Mouse (Mus musculus): Measurements from ENCODE around the gene Ryr3.

Gene Ryr3

DNA sequence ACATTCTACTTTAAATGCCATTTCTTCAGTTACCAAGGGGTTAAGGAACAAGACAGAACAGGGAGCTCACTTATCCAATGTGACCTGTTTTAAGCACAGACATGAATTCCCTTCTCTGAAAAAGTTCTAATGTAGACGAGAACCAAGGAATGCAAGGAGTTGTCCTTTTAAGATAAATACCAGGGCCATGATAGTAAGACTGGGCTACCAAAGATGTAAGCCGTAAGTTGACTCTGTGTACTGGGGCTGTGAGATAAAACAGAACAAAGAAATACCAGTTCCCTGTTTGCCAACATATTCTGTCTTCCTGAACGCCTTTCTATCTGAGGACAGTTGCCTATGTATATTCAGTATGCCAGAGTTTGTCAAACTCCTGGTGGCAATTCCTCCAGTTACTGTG, 547.4 kb downstream of the Ryr3 start:
- DNase-seq (ENCODE audit: low read depth, low spot score), result no peak

DNA sequence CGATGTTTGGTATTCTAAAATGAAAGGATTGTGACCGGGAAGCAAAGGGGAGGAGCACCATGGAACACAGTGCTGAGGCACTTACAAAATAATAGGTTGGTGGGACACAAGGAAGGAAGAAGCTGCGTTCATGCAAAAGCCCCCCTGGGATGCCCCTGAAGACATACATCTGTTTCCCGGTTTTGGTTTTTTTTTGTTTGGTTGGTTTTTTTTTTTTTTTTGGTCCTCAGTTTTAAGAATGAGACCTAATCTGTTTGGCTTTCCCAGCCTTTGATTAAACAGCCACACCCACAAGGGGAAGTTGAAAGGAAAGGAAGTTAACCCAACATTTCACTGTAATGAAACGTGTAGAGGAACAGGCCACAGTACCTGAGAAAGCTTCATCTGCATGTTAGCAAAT, 560.8 kb downstream of the Ryr3 start:
- DNase-seq (ENCODE audit: low read depth, low spot score), result peak; percentile 4

DNA sequence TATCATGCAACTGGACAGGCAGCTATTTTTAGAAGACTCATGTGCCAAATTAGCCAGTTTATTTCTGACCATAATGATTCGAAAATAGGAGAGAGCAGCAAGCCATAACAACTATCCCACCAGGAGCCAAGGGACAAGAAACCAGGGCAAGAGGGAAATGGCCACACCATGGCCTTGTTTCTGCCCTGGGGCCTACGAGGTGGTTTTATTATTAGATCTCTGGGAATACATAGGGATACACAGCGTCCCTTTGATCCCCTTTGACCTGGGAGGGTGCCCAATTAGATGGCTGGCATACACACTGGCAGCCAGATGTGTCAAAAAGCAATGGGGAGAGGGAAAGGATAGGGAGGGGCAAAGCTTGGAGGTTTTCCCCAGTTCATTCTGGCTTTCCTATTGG, 563.1 kb downstream of the Ryr3 start:
- no peak for DNase-seq (ENCODE audit: low read depth, low spot score)

DNA sequence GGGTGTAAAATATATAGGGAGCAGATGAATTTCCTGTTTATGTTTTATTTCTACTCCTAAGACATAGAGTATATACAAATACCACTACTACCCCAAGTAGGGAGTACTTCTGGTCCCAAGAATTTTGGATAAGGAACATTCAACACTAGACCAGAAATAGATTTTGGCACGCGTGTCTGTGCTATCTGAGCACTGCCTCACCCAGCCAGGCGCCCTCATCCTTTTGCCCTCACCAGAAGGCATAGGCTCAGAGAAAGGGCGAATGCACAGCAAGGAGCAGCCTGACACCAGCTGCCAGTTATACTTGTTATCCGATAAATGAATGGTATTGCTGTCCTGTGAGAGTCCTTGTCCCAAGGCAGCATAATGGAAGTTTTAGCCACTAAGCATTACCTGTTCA, 579.7 kb downstream of the Ryr3 start:
- DNase-seq (ENCODE audit: low read depth, low spot score), result no peak

DNA sequence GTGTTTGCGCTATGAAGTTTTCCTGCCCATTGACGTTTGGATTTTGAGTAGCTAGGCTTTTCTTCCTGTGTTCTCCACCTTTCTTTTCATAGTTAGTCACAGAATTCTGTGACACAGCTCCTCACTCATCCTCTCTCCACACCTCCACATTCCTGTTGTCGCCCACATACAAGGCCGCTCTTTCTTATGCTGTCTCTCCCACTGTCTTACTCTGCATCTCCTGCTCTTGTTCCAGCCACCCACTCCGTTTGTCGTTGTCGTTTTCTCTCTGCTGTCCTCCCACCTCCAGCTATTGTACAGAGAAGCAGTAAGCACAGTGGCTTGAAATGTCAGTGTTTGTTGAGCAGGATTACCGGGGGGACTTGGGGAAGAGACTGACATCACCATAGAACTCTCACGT, 584.4 kb downstream of the Ryr3 start:
- DNase-seq (ENCODE audit: low read depth, low spot score), result no peak

DNA sequence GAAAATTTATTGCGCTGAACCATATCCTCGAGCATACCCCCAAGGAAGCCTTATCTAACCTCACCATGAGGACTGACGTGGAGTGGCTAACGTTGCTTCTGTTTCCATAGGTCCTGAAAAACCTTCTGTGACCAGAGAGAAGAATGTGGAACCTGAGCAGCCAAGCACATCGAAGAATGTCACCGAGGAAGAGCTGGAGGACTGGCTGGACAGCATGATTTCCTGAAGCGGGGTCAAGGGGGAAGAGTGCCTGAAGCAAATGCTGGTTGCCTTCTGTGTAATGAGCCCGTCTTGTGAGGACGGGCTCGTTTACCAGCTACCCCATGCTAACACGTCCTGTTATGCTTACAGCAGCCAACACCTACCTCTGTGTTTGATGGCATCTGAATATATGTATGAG, 586.2 kb downstream of the Ryr3 start:
- no peak for DNase-seq (ENCODE audit: low read depth, low spot score)

DNA sequence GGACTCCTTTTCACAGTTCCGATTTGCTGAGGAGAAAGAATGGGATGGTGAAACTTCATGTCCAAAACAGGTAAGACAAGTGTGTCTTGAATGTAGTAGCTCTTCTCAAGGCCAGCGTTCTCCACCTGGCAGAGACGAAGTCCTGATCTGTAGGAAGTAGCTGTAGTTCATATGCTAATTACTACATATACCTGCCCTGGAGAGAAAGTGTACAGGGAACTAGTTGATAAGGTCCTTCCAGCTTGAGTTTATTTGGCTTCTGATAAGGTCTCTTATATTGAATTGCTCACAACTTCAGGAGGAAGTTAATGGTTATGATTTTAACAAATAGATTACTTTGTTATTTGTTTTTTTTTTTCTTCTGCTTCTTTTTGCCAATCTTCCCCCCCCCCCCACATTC, 591.7 kb downstream of the Ryr3 start:
- DNase-seq (ENCODE audit: low read depth, low spot score), result no peak

DNA sequence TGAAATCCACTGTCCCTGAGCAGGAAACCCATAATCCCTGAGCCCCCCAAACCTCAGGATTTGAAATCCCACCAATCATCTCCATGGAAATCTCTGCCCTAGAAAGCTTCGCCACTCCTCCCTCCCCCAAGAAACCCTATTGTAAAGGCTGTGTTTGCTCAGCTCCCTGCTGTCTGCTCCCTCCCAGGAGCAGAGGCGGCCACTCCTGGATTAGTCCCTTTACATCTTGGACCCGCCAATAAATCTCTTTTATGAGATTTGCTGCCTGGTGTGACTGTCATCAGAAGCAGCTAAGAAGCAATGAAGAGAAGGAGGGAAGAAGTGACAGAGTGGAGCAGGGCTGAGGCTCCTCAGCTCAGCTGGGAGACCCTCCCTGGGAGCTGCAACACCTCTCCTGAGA, 599.7 kb downstream of the Ryr3 start:
- no peak for DNase-seq (ENCODE audit: low read depth, low spot score)

DNA sequence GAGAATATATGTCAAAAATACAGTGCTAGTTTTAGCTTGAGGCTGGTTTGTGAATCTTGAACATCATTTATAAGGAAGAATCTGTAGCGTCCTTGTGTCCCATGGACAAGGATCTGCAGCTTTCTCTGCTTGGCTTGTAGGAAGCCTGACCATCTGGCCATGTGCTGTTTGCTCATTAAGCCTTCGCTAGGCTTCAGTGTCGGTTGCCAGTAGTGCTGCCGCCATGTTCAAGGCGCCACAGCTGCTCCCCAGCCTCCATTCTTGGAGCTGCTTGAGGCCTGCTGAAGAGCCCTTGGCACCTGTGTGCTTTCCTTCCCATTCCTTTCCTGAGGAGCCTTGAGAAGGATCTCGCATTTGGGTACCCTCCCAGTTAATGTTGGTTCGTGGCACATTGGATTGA, 602.5 kb downstream of the Ryr3 start:
- DNase-seq (ENCODE audit: low read depth, low spot score), result no peak

DNA sequence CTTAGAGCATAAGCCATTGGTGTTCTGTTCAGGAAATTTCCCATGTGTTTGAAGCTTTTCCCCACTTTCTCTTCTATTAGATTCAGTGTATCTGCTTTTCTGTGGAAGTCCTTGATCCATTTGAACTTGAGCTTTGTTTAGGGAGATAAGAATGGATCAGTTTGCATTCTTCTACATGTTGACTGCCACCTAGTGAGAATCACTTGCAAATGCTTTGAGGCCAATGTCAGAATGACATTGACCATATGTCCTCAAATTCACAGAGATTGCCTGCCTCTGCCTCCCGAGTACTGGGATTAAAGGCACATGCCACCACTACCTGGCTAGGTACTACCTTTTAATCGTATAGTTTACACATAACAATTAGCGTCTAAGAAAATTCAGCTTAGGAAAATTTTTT, 604.3 kb downstream of the Ryr3 start:
- peak; percentile 31 for DNase-seq (ENCODE audit: low read depth, low spot score)

DNA sequence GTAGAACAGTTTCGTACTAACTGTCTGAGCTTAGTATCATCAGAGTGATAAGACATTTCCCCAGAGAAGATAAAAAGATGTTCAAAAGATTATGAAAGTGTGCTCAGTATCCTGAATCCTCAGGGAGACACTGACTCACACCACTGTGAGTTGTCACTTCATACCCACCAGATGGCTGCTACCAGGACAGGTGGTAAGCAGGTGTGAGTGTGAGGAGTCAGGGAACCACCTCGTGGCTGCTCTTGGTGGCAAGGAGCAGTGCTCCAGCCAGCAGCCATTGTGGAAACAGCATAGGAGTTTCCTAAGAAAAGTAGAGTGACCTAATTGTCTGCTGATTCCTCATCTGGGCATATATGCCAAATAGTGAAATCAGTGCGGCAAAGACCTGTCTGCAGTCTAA, 610.4 kb downstream of the Ryr3 start:
- no peak for DNase-seq (ENCODE audit: low read depth, low spot score)

DNA sequence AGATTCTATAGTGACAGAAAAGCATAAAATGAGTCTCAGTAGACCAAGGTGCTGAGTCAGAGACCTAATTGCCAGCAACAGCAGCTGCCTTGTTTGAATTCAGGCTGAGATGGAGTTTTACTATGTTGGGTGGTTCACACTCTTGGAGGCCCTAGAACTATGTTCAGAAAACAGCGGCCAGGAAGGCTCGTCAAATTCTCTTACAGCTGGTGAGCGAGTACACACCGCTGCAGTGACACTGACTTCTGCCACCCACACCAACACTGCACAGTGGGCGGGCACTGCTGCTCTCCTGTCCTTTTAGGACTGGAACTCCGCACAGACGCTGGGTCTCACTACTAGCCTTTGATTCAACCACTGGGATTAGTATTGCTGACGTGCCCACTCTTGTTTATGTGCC, 614.4 kb downstream of the Ryr3 start:
- DNase-seq (ENCODE audit: low read depth, low spot score), result no peak

DNA sequence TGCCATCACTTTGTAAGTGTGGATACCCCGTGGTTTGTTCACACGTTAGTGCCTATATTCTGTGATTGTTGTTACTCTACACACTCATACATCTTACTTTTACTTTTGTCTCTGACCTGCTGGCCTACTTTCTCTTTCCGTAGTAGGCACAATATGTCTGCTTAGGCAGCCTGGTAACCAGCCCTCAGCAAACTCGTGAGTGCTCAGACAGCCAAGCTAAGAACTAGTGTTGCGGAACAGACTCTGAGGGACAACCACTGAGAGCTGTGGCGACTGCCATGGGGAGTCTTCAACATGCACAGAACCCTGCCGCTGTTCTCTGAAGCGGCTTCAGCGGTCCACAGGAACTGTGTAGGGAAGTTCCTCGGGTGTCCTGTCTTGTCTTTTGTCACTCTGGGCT, 616.7 kb downstream of the Ryr3 start:
- DNase-seq (ENCODE audit: low read depth, low spot score), result no peak

DNA sequence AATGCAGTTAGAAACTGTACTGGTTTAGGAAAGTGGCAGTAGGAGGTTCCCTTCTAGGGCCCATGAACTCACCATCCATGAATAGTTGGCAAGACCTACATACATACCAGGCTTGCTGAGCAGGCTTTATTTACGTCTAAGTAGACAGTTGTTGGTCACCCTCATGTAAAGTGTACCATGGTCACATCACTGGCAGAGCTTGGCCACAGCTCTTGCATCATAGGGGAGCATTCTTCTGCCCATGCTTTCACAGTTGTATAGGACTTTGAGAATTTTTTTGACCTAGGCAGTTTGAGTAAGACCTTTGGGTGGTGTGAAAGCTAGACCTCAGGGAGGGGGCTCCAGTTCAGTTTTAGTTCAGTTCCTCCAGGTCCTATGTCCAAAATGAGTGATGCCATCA, 619.8 kb downstream of the Ryr3 start:
- DNase-seq (ENCODE audit: low read depth, low spot score), result no peak

DNA sequence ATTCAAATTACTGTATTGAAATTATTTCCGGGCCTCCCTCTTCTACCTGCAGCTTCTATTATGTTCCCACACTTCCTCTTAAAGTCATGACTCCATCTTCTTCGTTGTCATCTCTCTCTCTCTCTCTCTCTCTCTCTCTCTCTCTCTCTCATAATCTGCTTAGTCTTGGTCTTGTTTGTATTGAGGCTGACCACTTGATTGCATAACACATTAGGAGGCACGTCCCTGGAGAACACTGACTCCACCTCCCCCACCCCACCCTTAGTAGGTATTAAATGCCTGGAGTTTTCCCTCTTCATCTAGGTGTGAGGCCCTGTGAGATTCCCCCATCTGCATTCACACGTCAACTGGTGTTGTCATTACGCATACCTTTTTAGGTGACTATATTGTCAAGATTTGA, 620.5 kb downstream of the Ryr3 start:
- no peak for DNase-seq (ENCODE audit: low read depth, low spot score)

DNA sequence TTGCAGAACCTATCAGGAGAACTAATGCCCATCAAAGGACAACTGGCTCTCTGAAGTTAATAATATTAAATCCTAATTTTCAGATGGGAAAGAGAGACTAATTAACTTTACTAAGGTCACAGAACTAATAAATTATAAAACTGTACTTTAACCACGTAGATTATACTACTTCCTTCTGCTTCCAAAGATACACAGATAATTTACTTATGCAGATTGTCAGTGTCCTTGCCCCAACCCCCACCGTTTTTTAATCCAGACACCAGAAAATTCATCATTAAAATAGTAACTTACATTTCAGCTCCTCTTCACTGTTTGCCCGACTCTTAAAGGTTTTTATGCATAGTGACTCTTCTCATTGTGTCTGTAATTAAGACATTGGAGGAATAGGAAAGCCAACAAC, 621.1 kb downstream of the Ryr3 start:
- no peak for DNase-seq (ENCODE audit: low read depth, low spot score)

DNA sequence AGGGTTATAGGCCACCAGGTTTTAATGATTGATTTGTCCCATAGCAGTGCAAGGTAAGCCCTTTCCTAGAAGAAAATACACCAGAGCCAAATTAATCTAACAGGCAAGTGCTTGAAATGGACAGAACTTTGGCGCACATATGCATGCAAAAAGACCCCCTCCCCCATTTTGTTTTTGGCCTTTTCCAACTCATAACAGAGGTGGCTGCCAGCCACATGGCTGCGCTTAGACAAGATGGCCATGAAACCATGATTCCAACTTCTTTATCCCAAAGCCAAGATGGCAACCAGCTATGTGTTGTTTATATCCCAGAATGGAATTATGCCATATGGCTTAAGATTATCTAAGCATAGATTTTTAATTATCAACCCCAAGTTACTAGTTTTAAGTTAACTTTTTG, 623.1 kb downstream of the Ryr3 start:
- DNase-seq (ENCODE audit: low read depth, low spot score), result no peak

DNA sequence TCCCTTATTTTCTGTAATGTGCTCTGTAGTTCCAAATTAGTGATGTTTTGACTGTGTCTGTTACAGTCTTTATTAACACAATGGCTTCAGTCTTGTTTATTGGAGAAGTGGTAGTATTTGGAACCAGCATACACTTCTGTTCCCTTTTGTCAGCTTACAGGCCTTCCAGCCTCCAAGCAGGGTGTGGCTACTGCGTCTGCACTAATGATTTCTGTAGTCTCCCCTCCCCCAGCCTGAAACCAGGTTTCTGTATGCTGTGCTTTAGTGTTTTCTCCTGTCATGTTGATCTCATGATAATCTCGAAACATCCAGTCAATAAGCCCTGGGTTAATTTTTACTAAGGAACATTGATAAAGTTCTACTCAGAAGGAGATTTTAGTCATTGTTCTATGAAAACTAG, 623.6 kb downstream of the Ryr3 start:
- DNase-seq (ENCODE audit: low read depth, low spot score), result no peak

DNA sequence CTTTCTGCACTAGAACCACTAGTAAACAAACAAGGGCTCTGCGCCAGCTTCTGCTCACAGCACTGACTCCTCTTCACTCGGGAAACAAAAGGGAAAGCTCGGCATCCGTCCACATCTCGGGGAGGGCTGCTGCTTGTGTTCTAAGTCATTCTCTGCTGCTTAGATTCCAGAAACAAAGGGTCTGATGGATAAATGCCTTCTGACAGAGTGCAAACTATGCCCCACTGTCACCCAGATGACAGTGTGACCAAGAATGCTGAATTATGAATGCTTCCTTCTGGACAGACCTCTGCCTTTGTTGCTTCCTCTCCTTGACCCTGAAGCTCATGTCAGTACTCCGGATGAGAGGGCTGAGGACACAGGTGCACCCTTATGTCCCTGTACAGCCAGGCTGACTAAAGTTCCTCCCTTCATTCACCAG, 625.4 kb downstream of the Ryr3 start:
- DNase-seq (ENCODE audit: low read depth, low spot score), result no peak

DNA sequence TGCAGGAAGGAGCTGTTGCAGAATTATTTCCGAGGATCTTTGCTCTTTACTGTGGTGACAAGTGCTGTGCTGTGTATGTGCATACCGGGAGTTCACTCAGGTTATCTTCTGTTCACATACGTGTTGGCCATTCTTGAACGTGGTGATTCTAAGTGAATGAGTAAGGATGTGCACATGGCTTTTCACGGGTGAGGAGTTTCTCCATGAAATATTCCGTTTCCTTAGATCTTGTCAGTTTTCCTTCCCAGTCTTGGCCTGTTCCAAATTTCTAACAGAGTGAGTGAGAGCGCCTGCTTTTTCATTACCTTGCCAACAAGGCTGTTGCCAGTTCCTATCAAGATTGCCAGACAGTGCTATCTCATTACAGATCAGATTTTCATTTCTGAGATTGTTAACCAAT, 625.9 kb downstream of the Ryr3 start:
- no peak for DNase-seq (ENCODE audit: low read depth, low spot score)

All from CD4-positive, CD25-positive, alpha-beta regulatory T cell, adult 2 months (primary cell).